Mouse (Mus musculus): Measurements from ENCODE around the gene Lcn10.

GRCm38 (mm10) chr2:25701001-25701400 lies 18.5 kb downstream of the Lcn10 start:
- TF ChIP-seq POLR2A (IDR thresholded peaks at IDR 0.05; ENCODE audit: extremely low read depth, insufficient read depth, low read length) = no peak
- TF ChIP-seq CTCF (IDR thresholded peaks at IDR 0.05; ENCODE audit: extremely low read depth, insufficient read depth, low read length) = no peak

All from cortical plate, adult 2 months (tissue).